Mouse (Mus musculus) bone marrow macrophage, adult 2 months (primary cell): Measurements from ENCODE around the gene E130114P18Rik. TPM values are rescaled to one million over a fixed set of nuclear protein-coding genes. Genes with fewer than 3 reads are reported as not detected.

Experiments
- H3K27ac ChIP-seq: 2 replicates; pipeline ENCODE4 v1.5.1; 2012; ENCODE audit warnings: low read depth, low read length; ENCODE audit not compliant: insufficient read depth
- H3K4me1 ChIP-seq: 2 replicates; pipeline ENCODE4 v1.6.1; 2012; ENCODE audit warnings: low read length; ENCODE audit not compliant: control insufficient read depth, insufficient read depth
- H3K4me3 ChIP-seq: 2 replicates; pipeline ENCODE4 v1.5.1; 2012; ENCODE audit warnings: mild to moderate bottlenecking, low read length, moderate library complexity; ENCODE audit not compliant: insufficient read depth
- CTCF ChIP-seq: IDR thresholded peaks from 2 replicates; pipeline ENCODE4 v1.5.1; 2012; ENCODE audit warnings: low read depth, mild to moderate bottlenecking, low read length, moderate library complexity
- POLR2A ChIP-seq: IDR thresholded peaks from 2 replicates; pipeline ENCODE4 v1.6.1; 2012; ENCODE audit warnings: mild to moderate bottlenecking, low read depth, low read length, borderline replicate concordance
- polyA plus RNA-seq: library from polyadenylated mRNA; stranded (reverse); fragments of >200 nt; gene quantifications from 2 replicates; pipeline ENCODE4 v1.2.4, GENCODE M21; 2012; ENCODE audit not compliant: missing spikeins, insufficient read depth, insufficient read length

Gene E130114P18Rik
- not detected in 2 replicates for polyA plus RNA-seq

DNA sequence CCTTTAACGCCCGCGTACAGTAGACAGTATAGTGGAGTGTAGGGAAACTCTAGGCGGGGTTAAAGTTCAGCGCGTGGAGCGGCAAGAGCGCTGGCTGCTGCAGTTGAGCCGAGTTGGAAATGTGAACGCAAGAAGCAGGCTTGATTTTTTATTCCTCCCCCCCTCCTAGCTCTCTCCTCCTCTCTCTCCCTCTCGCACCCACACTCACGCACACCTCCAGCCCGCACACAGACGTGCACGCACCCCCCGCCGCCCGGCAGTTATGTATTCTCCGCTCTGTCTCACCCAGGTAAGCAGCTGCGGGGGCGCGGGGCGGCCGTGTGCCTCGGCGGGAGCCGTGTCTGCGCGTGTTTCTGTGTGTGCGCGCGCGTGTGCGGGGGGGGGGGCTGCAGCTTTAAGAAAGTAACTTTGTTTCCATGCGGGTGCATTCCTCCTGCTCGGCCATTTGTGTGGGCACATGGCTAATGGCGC, at the start of gene E130114P18Rik:
Gene E130114P18Rik, minus strand, starts transcription at position 373 of the 471 bp plus-strand sequence.
- Histone ChIP-seq H3K27ac (peak within 1 kb of the TSS; percentile 37; the same call in 1 of the 2 replicates), H3K4me3 (peak within 1 kb of the TSS; percentile 99), H3K4me1 (peaks cover 23% of the 10 kb centered on the region)
- TF ChIP-seq POLR2A (no peak), CTCF (no peak)

DNA sequence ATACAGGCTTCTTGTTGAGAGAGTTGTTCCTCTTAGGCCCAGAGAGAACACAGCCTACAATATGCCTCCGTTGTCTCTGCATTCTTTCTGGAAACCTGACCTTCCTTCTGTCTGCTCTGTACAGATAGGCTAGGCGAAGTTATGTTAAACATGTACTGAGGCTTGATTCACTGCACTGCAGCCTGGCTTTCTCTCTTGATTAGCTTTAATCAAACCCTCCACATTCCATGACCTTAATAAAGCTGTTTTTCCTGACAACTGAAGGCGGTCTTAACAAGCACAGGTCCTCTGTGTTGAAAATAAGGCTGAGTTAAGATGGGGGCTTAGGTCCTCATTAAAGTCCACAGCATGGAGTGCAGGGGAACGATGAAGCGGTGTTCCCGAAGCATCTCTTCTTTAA, 49.2 kb upstream of the E130114P18Rik start:
- peaks cover 2% of the 10 kb centered on the region; the same call in 1 of the 2 replicates for H3K4me1 ChIP-seq

DNA sequence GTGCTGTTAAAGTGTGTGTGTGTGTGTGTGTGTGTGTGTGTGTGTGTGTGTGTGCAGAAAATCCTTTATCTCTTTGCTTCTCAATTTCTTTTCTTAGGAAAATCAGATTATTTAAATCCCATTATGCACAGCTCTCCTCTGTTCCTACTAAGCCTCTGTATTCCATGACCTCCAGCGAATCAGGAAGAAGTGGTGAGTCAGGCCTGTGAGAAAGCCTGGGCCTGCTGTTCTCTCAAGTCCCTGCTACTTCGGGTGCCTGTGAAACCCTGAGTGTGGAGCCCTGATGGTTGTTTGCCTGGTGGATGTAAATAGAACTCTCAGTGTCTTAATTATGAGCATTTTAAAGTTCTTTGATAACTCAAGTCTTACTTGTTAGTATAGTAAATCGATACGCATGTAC, 48.0 kb upstream of the E130114P18Rik start:
- no peak overlapping the region for H3K4me3 ChIP-seq
- TF ChIP-seq POLR2A (no peak), CTCF (no peak)
- H3K27ac ChIP-seq, result no peak overlapping the region
- peaks cover 11% of the 10 kb centered on the region for H3K4me1 ChIP-seq

More for the DNA sequence above, 49.2 kb upstream of the E130114P18Rik start:
- no peak overlapping the region for H3K27ac ChIP-seq
- H3K4me3 ChIP-seq, result no peak overlapping the region
- TF ChIP-seq CTCF (no peak), POLR2A (no peak)

DNA sequence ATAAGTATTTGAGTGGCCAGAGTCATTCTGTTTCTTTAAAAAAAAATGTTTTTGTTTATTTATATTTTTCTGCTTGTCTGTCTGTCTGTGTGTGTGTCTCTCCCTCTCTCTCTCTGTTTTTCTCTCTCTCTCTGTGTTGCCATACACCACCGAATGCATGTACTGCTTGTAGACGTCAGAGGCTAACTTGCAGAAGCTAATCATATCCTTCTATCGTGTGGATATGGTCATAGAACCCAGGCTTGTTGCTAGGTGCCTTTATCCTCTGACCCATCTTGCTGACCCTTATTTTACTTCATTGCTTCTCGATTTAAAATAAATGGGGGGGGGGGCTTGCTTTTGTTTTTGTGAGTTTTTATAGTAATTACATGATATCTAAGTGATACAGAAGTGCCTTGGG, 47.6 kb upstream of the E130114P18Rik start:
- Histone ChIP-seq H3K4me1 (peaks cover 14% of the 10 kb centered on the region), H3K27ac (no peak overlapping the region), H3K4me3 (no peak overlapping the region)
- TF ChIP-seq CTCF (no peak), POLR2A (no peak)

DNA sequence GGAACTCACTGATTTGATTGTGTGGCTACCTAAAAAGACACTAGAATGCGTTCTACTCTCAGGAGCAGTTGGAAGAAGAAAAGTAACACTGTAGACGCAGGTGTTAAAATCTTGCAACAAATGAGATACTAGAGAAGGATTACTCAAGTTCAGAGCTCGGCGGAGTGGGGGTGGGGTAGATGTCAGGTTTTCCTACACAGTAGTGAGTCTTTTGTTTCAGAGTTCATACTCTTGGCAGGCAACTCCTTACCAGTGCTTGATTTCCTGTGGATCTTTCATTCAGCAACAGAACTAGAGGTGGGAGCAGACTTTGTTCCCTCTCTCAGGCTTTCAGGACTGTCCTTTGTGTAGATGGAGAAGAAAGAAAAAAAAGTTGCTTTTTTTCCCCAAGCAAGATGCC, 46.6 kb upstream of the E130114P18Rik start:
- Histone ChIP-seq H3K4me1 (peaks cover 17% of the 10 kb centered on the region), H3K4me3 (no peak overlapping the region), H3K27ac (no peak overlapping the region)
- no peak for TF ChIP-seq CTCF
- TF ChIP-seq POLR2A, result no peak

DNA sequence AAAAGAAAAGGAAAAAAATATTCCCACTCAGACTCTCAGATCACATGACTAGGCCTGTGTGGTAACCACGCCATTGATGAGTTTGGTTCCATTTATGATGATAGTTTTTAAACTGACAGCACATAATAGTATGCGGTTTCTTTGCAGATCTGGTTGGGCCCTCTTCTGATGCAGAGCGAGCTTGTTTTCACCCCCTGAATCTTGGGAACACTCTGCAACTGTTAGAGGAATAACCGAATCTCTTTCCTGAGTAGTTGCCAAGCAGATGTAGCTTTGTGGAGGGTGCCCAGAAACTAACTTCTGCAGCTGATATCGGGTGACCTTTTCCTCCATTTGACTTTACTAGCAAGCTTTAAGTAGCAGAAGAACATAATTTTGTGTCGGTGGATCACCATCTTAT, 45.6 kb upstream of the E130114P18Rik start:
- H3K4me1 ChIP-seq, result peaks cover 17% of the 10 kb centered on the region

DNA sequence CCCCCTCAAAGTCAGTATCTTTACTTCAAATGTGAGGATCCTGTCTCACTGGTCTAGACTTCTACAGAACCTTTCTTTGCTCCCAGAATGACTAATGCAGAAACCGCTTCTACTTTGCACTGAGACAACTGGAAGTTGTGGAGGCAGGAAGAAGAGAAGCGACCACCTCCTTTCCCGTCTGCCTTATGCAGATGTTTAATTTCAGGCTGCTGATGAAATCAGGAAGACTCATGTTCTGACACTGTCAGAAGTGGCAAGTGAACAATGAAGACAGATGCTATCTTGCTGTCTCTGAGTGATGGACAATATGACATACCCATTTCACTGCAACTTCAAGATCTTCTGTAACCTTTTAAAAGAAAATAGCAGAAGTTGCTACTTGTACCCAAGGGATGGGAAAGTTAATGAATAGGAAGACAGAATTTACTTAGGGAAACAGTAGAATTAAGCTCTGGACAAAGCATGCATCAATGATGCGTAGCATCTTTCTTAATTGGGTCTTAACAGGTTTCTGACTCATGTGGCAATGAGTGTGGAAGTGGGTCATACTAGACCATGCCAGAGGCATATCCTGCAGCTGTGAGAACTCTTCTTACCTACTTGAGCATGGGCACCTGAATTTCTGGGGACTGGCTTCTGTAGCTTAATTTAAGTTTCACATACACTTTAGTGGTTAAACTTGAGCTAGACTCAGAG, 43.8 kb upstream of the E130114P18Rik start:
- Histone ChIP-seq H3K4me3 (no peak overlapping the region), H3K4me1 (peaks cover 17% of the 10 kb centered on the region), H3K27ac (no peak overlapping the region)
- TF ChIP-seq CTCF (no peak), POLR2A (no peak)

More for the DNA sequence above, 45.6 kb upstream of the E130114P18Rik start:
- TF ChIP-seq CTCF, result no peak
- TF ChIP-seq POLR2A, result no peak
- Histone ChIP-seq H3K4me3 (no peak overlapping the region), H3K27ac (no peak overlapping the region)

DNA sequence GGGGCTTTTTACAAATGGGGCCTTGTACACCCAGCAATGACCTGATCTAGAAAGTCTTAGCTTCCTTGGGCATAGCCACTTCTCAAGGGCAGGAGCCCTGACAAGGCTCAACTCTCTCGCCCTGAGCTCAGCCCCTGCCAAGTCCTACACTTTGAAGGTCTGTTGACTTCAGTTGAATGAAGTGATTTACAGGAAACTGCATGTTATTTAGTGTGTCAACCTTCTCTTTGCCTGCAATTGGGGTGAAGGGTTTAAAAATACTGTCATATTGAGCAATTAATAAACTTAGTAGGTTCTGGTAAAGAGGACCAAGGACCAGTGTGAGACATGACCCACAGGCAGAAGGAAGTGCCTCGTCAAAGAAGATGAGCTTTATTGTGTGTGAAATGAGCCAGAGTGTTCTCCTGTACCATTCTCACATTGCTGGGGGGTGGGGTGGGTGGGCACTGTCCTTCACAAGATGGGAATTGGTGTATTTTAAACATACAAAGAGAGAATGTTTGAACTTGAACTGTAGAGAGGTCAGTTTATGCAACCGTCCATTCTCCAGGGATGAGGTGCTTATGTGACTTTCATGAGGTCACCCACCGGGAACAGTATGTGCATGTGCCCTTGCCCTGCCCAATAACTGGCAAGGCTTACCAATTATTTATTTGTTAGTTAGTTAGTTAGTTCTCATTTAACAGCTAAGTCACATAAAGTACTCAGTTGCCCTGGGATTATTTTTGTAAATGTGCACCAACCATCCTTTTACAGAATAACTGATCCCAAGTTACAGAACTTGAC, 42.8 kb upstream of the E130114P18Rik start:
- Histone ChIP-seq H3K27ac (no peak overlapping the region), H3K4me1 (peaks cover 21% of the 10 kb centered on the region), H3K4me3 (no peak overlapping the region)
- TF ChIP-seq CTCF (no peak), POLR2A (no peak)

DNA sequence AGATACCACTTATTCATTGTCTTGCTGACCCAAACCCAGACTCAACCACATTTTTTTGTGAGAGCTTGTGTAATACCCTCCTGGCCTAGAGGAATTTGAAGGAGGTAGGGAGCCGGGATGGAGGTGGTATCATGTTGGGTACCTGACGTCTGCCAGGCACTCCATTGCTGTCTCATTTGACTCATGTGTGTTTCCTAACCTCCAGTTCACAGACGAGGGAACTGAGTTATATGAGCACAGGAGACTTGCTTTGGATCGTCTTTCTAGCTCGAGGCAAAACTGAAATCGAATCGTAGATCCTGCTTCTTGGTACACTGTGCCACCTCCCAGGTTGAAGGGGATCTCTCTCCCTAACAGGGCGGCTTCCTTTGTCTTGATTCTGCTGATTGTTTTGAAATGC, 41.2 kb upstream of the E130114P18Rik start:
- Histone ChIP-seq H3K4me1 (peaks cover 29% of the 10 kb centered on the region), H3K4me3 (no peak overlapping the region), H3K27ac (no peak overlapping the region)
- TF ChIP-seq CTCF, result no peak
- TF ChIP-seq POLR2A, result no peak

DNA sequence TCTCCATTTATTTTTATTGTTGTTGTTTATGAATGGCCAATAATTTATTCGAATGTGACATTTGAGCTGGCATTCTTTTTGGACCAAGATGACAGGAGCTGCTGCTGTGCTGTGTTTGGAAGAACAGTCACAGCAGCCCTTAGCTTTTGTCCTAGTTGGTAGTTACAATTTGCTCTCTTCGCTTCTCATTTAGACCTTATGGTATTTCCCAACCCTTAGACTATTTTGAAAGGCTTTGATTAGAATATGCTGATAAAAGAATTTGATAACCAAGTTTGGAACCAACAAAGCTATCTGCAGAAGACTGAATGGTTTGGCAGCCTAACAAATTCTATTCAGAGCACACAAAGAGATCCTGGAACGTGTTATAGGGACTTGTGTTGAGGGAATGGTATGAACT, 40.6 kb upstream of the E130114P18Rik start:
- Histone ChIP-seq H3K4me3 (no peak overlapping the region), H3K27ac (no peak overlapping the region), H3K4me1 (peaks cover 33% of the 10 kb centered on the region)
- TF ChIP-seq CTCF (no peak), POLR2A (no peak)
